Mouse (Mus musculus) midbrain, embryonic 10.5 days (tissue): ENCODE results near the gene Gm20806. TPM values are rescaled to one million over a fixed set of nuclear protein-coding genes. Genes with fewer than 3 reads are reported as not detected.
"Not testable (repeated sequence)": the region's sequence is repeated elsewhere in the genome, so short reads cannot be mapped to it uniquely, and the experiment has no call there.

Experiments
- DNase-seq: peaks from one replicate; pipeline ENCODE4 v3.0.0-alpha.2; 2017; ENCODE audit warnings: low spot score
- H3K27ac ChIP-seq: fragments of 300-500 bp; sonication (generic); replicated peaks from 2 replicates; pipeline ENCODE4 v1.5.1; 2016; ENCODE audit warnings: mild to moderate bottlenecking
- H3K27me3 ChIP-seq: fragments of 300-500 bp; sonication (generic); 2 replicates; pipeline ENCODE4 v1.6.1; 2016; ENCODE audit warnings: low read depth, mild to moderate bottlenecking; ENCODE audit not compliant: poor library complexity, severe bottlenecking
- H3K36me3 ChIP-seq: fragments of 300-500 bp; sonication (generic); 2 replicates; pipeline ENCODE4 v1.6.1; 2016; ENCODE audit warnings: mild to moderate bottlenecking, moderate library complexity
- H3K4me1 ChIP-seq: fragments of 300-500 bp; sonication (generic); 2 replicates; pipeline ENCODE4 v1.6.1; 2016
- H3K4me3 ChIP-seq: fragments of 300-500 bp; sonication (generic); 2 replicates; pipeline ENCODE4 v1.5.1; 2016; ENCODE audit warnings: mild to moderate bottlenecking, moderate library complexity
- H3K9me3 ChIP-seq: fragments of 300-500 bp; sonication (generic); replicated peaks from 2 replicates; pipeline ENCODE4 v1.6.1; 2016; ENCODE audit warnings: mild to moderate bottlenecking
- WGBS: fragments of 180-500 bp; shearing (Covaris S2); methylation state at CpG from one replicate; pipeline ENCODE4 v1.1.7; 2016; 5-methylcytosine and 5-hydroxymethylcytosine counted together
- polyA plus RNA-seq: library from polyadenylated mRNA; unstranded; fragments of >200 nt; fragmentation: Nextera tagmentation; extraction: Ambion mirVana; gene quantifications from 2 replicates; pipeline ENCODE4 v1.2.1, GENCODE M21; 2016

The Gm20806 gene
- not detected in 2 replicates for polyA plus RNA-seq

DNA sequence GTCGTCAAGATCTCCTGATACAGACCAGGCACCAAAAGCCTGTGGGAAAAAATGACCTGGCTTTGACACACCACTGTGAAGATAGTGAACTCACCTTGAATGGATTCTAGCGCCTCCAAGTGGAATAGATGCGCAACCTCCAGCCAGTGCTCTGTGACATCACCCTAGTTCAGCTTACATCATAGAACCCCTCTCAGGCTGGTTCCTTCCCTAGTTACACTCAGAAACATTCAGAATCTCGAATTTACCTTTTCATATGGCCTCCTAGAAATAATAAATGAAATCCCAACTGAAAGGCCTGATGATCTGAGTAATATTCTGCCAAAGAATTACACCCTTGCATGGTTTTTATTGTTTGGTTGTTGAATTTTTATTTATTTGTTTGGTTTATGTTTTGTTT, at the start of gene Gm20806:
Gm20806 (minus strand) TSS at position 101 of the 400 bp plus-strand sequence.
- WGBS, result no CpG with 5 or more reads among the region's 4 CpGs

More for the DNA sequence above, at the start of gene Gm20806:
- not testable (repeated sequence) for H3K36me3 ChIP-seq, H3K4me3 ChIP-seq, H3K27ac ChIP-seq, H3K27me3 ChIP-seq, H3K4me1 ChIP-seq, H3K9me3 ChIP-seq, DNase-seq
